Mouse (Mus musculus) ovary, postnatal 14 days (tissue): ENCODE data around the gene Aldh4a1.

ENCODE experiments used
- DNase-seq: peaks from one replicate; pipeline ENCODE4 v3.0.0; 2022; ENCODE audit warnings: low spot score

Aldh4a1 gene

GRCm38 (mm10) chr4:139623434-139624115 lies 909 bp downstream of the Aldh4a1 start:
- DNase-seq: no peak

GRCm38 (mm10) chr4:139624116-139624489 lies 1.4 kb downstream of the Aldh4a1 start:
- DNase-seq: no peak

- no peak for DNase-seq
These were observed 2.0 kb downstream of the Aldh4a1 start for GRCm38 (mm10) chr4:139624706-139625105.

- no peak for DNase-seq
These were observed 4.7 kb downstream of the Aldh4a1 start for GRCm38 (mm10) chr4:139627361-139627760.

GRCm38 (mm10) chr4:139630171-139630570 lies 7.5 kb downstream of the Aldh4a1 start:
- no peak for DNase-seq

GRCm38 (mm10) chr4:139631141-139631540 lies 8.5 kb downstream of the Aldh4a1 start:
- no peak for DNase-seq

- no peak for DNase-seq
These were observed 9.0 kb downstream of the Aldh4a1 start for GRCm38 (mm10) chr4:139631569-139632253.

GRCm38 (mm10) chr4:139632254-139632580 lies 9.6 kb downstream of the Aldh4a1 start:
- no peak for DNase-seq

GRCm38 (mm10) chr4:139636373-139636772 lies 13.7 kb downstream of the Aldh4a1 start:
- DNase-seq: peak; percentile 69

- DNase-seq: no peak
These were observed 15.2 kb downstream of the Aldh4a1 start for GRCm38 (mm10) chr4:139637847-139638246.

- DNase-seq: no peak
These were observed 15.7 kb downstream of the Aldh4a1 start for GRCm38 (mm10) chr4:139638356-139638755.

GRCm38 (mm10) chr4:139639801-139640200 lies 17.1 kb downstream of the Aldh4a1 start:
- no peak for DNase-seq

GRCm38 (mm10) chr4:139640333-139640732 lies 17.7 kb downstream of the Aldh4a1 start:
- no peak for DNase-seq

GRCm38 (mm10) chr4:139640775-139641174 lies 18.1 kb downstream of the Aldh4a1 start:
- DNase-seq: no peak

- no peak for DNase-seq
These were observed 19.3 kb downstream of the Aldh4a1 start for GRCm38 (mm10) chr4:139641829-139642425.

GRCm38 (mm10) chr4:139643972-139644371 lies 21.3 kb downstream of the Aldh4a1 start:
- DNase-seq: peak; percentile 68

GRCm38 (mm10) chr4:139646916-139647315 lies 24.2 kb downstream of the Aldh4a1 start:
- DNase-seq: no peak

- DNase-seq: no peak
These were observed 27.5 kb downstream of the Aldh4a1 start for GRCm38 (mm10) chr4:139650086-139650743.

- DNase-seq: no peak
These were observed 28.2 kb downstream of the Aldh4a1 start for GRCm38 (mm10) chr4:139650907-139651306.

- no peak for DNase-seq
These were observed 30.6 kb downstream of the Aldh4a1 start, which contains the start of gene Tas1r2 for GRCm38 (mm10) chr4:139653238-139653637. Tas1r2 (plus strand) TSS chr4:139653538.

- DNase-seq: no peak
These were observed 39.2 kb downstream of the Aldh4a1 start for GRCm38 (mm10) chr4:139661897-139662296.

GRCm38 (mm10) chr4:139667632-139668031 lies 45.0 kb downstream of the Aldh4a1 start:
- no peak for DNase-seq

- peak; percentile 22 for DNase-seq
These were observed 47.2 kb downstream of the Aldh4a1 start for GRCm38 (mm10) chr4:139669847-139670246.
